In the genomic region with DNA sequence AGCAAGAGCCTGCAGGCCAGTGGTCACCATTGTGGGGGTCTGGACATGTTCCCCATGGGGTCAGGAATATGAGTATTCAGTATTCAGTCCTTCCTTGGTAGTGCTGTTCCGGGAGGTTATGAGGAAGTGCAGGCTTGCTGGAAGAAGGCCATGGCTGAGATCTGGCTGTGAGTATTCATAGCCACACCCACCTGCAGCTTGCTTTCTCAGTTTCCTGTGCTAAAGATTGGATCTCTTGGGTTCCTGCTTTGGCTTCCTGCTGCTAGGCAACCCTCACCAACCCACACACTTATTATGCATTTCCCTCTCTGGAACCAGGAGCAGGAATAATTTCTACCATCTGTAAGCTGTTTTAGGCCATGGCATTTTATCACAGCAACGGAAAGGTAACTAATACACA, we compare ENCODE assay signal across 12 mouse cellular contexts.
DNase-seq lines count a peak whose midpoint lies in the region; ATAC-seq and TF ChIP-seq lines count a peak whose summit lies in the region.
"Had no signal": no experiment of that assay in that cellular context is flagged by ENCODE, and none has a peak within 500 bp of the region (broad histone marks: within the 10 kb centered on the region; RNA-seq: fewer than 3 reads in every experiment).

No protein-coding gene starts in this region.

- H3K4me3 ChIP-seq in left cerebral cortex, adult 2 months, result no peak overlapping the region
- H3K4me3 ChIP-seq: heart, embryonic 13.5 days; liver, embryonic 12.5 days had no signal

- intact Hi-C loops in heart, postnatal 36 days (cut with DNase I), result no loop called here
- intact Hi-C loops in left cerebral cortex, postnatal 25 days (cut with DNase I), result no loop called here
- intact Hi-C loops in left cerebral cortex, adult 2 months (cut with DNase I), result no loop called here

- TF ChIP-seq CTCF in left cerebral cortex, adult 2 months (IDR thresholded peaks at IDR 0.05), result no peak

- DNase-seq in heart, adult 18-20 months, result peak; percentile 8 to 38
- DNase-seq in heart, postnatal 36 days, result no peak
- DNase-seq in left cerebral cortex, postnatal 25 days (ENCODE audit: low spot score in 2 of 2), result peak; percentile 30 to 65
- DNase-seq in left cerebral cortex, adult 2 months (ENCODE audit: extremely low spot score in 1 of 2, low spot score in 2 of 2), result no peak
- DNase-seq in gastrocnemius, adult 18-20 months (ENCODE audit: low spot score), result no peak
- DNase-seq in ovary, postnatal 10 days (ENCODE audit: low spot score), result no peak
- DNase-seq: adrenal gland, adult 8-10 months; cerebellum, adult 9-10 months had no signal

- no peak overlapping the region for H3K27ac ChIP-seq in left cerebral cortex, adult 2 months
- H3K27ac ChIP-seq: heart, embryonic 13.5 days; liver, embryonic 12.5 days had no signal

- peak; percentile 96 for ATAC-seq in common myeloid progenitor, adult 5-6 weeks (replicated peaks; ENCODE audit: low read depth, poor library complexity, severe bottlenecking)
- ATAC-seq in megakaryocyte, adult 5-6 weeks (ENCODE audit: poor library complexity, severe bottlenecking), result peak; percentile 82
- ATAC-seq: liver, embryonic 12.5 days had no signal

Comparison
In these comparisons a context has a peak if more than half of its experiments do, and no peak if none do; other contexts are left out.
1. DNase-seq: peak in heart, adult 18-20 months (2 of 2) and left cerebral cortex, postnatal 25 days (2 of 2); none in heart, postnatal 36 days (0 of 2), left cerebral cortex, adult 2 months (0 of 2), gastrocnemius, adult 18-20 months (single experiment) and ovary, postnatal 10 days (single experiment).